Mouse (Mus musculus): ENCODE measurements at regions not wholly inside any gene's neighbourhood (a gene's known extent, or its start where the extent isn't known, plus 50 kb on each side); places are given as distances from the start of the nearest gene placed in this dataset.

DNA sequence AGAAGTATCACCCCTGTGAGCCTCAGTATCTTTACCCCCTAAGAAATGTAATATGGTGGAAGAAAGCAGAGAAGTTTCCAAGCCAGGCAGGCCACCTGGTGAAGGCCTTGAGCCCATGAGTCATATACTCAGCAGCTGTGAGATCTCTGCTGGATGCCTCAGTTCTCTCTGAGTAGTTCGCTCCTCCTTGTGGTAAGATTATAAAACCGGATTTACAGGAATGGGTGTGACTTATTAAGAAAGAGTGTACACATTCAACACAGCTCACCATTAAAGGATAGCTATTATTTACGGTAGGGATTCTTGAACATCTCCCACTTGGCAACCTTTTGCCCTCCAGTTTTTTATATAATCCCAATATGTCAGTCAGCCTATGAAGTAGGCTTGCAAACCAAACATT lies 165.2 kb upstream of the Chl1 start:
- Histone ChIP-seq H3K27me3 (ENCODE audit: control insufficient read depth, insufficient read depth, low read length) (no peaks in the 10 kb centered on the region), H3K36me3 (ENCODE audit: control insufficient read depth, insufficient read depth, low read length) (no peaks in the 10 kb centered on the region), H3K9ac (ENCODE audit: low read depth, low read length) (no peak overlapping the region), H3K4me1 (replicated peaks; ENCODE audit: control insufficient read depth, insufficient read depth, low read length) (no peaks in the 10 kb centered on the region), H3K4me2 (replicated peaks; ENCODE audit: low read depth, low read length) (no peak overlapping the region), H3K4me3 (ENCODE audit: low read depth, low read length) (no peak overlapping the region), H3K9me3 (ENCODE audit: control insufficient read depth, low read length) (no peaks in the 10 kb centered on the region), H3K27ac (ENCODE audit: low read depth, low read length) (no peak overlapping the region)
- DNase-seq (ENCODE audit: low spot score) (no peak), ATAC-seq (ENCODE audit: low FRiP score) (no peak)
- 94% methylated on average over 3 of the region's 3 CpGs for WGBS

- Histone ChIP-seq H3K27me3 (ENCODE audit: control insufficient read depth, insufficient read depth, low read length) (no peaks in the 10 kb centered on the region), H3K4me1 (replicated peaks; ENCODE audit: control insufficient read depth, insufficient read depth, low read length) (no peaks in the 10 kb centered on the region), H3K36me3 (ENCODE audit: control insufficient read depth, insufficient read depth, low read length) (no peaks in the 10 kb centered on the region), H3K9ac (ENCODE audit: low read depth, low read length) (no peak overlapping the region), H3K9me3 (ENCODE audit: control insufficient read depth, low read length) (no peaks in the 10 kb centered on the region), H3K4me2 (replicated peaks; ENCODE audit: low read depth, low read length) (no peak overlapping the region), H3K4me3 (ENCODE audit: low read depth, low read length) (no peak overlapping the region), H3K27ac (ENCODE audit: low read depth, low read length) (no peak overlapping the region)
- ATAC-seq (ENCODE audit: low FRiP score): peak; percentile 51; the same call in 1 of the 2 replicates
- no peak for DNase-seq (ENCODE audit: low spot score)
- WGBS: 75% methylated on average over 3 of the region's 3 CpGs
Observed at GRCm38 (mm10) chr6:103352405-103353124, 157.8 kb upstream of the Chl1 start.

- Histone ChIP-seq H3K9me3 (ENCODE audit: control insufficient read depth, low read length) (no peaks in the 10 kb centered on the region), H3K27me3 (ENCODE audit: control insufficient read depth, insufficient read depth, low read length) (no peaks in the 10 kb centered on the region), H3K4me1 (replicated peaks; ENCODE audit: control insufficient read depth, insufficient read depth, low read length) (no peaks in the 10 kb centered on the region), H3K4me3 (ENCODE audit: low read depth, low read length) (no peak overlapping the region), H3K36me3 (ENCODE audit: control insufficient read depth, insufficient read depth, low read length) (no peaks in the 10 kb centered on the region), H3K9ac (ENCODE audit: low read depth, low read length) (no peak overlapping the region), H3K4me2 (replicated peaks; ENCODE audit: low read depth, low read length) (no peak overlapping the region), H3K27ac (ENCODE audit: low read depth, low read length) (no peak overlapping the region)
- 74% methylated on average over 1 of the region's 1 CpGs for WGBS
- DNase-seq (ENCODE audit: low spot score): no peak
- ATAC-seq (ENCODE audit: low FRiP score): peak; percentile 54; the same call in 1 of the 2 replicates
Observed at GRCm38 (mm10) chr6:103353346-103353745, 157.0 kb upstream of the Chl1 start.

DNA sequence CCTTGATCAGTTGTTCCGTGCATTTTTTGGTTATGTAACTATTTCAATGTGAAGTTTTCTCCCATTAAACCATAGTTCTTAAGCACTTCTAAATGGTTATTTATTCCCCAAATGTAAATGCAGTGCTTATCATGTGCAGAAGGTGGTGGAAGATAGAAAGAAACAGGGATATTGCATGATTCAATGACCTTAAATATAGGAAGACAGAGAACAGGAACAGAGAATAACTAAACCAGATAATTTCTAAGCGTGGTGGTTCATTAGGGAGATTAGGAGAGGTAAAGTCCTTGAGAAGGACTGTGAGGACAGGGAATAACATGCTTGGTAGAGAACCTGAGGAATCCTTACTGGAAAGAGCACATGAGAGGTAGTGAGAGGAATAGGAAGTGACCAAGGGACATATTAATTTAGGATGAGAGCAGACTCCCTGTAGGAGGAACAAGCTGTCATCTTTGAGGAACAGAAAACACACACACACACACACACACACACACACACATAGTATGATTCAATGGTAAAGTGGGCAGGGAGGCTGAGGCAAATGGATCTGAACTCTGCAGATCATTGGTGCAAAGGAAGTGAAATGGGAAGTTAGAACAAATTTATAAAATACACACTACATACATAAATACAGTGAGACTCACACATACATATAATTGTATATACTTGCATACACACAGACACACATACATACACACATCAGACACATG lies 143.4 kb upstream of the Chl1 start:
- ATAC-seq (ENCODE audit: low FRiP score) (no peak), DNase-seq (ENCODE audit: low spot score) (no peak)
- WGBS: 79% methylated on average over 2 of the region's 2 CpGs

GRCm38 (mm10) chr6:103374956-103375355 lies 135.4 kb upstream of the Chl1 start:
- WGBS: 86% methylated on average over 7 of the region's 7 CpGs
- H3K9me3 ChIP-seq (ENCODE audit: control insufficient read depth, low read length): no peaks in the 10 kb centered on the region
- no peak overlapping the region for H3K4me2 ChIP-seq (replicated peaks; ENCODE audit: low read depth, low read length)
- no peaks in the 10 kb centered on the region for H3K36me3 ChIP-seq (ENCODE audit: control insufficient read depth, insufficient read depth, low read length)
- H3K4me3 ChIP-seq (ENCODE audit: low read depth, low read length): no peak overlapping the region
- no peak overlapping the region for H3K27ac ChIP-seq (ENCODE audit: low read depth, low read length)
- no peaks in the 10 kb centered on the region for H3K27me3 ChIP-seq (ENCODE audit: control insufficient read depth, insufficient read depth, low read length)
- ATAC-seq (ENCODE audit: low FRiP score) (no peak), DNase-seq (ENCODE audit: low spot score) (no peak)
- H3K9ac ChIP-seq (ENCODE audit: low read depth, low read length): no peak overlapping the region
- H3K4me1 ChIP-seq (replicated peaks; ENCODE audit: control insufficient read depth, insufficient read depth, low read length): no peaks in the 10 kb centered on the region

More for the DNA sequence above, 143.4 kb upstream of the Chl1 start:
- Histone ChIP-seq H3K4me3 (ENCODE audit: low read depth, low read length) (no peak overlapping the region), H3K9me3 (ENCODE audit: control insufficient read depth, low read length) (no peaks in the 10 kb centered on the region), H3K27me3 (ENCODE audit: control insufficient read depth, insufficient read depth, low read length) (no peaks in the 10 kb centered on the region), H3K27ac (ENCODE audit: low read depth, low read length) (no peak overlapping the region), H3K4me1 (replicated peaks; ENCODE audit: control insufficient read depth, insufficient read depth, low read length) (no peaks in the 10 kb centered on the region), H3K36me3 (ENCODE audit: control insufficient read depth, insufficient read depth, low read length) (no peaks in the 10 kb centered on the region), H3K9ac (ENCODE audit: low read depth, low read length) (no peak overlapping the region), H3K4me2 (replicated peaks; ENCODE audit: low read depth, low read length) (no peak overlapping the region)

- 62% methylated on average over 1 of the region's 1 CpGs for WGBS
- no peaks in the 10 kb centered on the region for H3K9me3 ChIP-seq (ENCODE audit: control insufficient read depth, low read length)
- DNase-seq (ENCODE audit: low spot score) (peak; percentile 40), ATAC-seq (ENCODE audit: low FRiP score) (peak; percentile 66; the same call in 1 of the 2 replicates)
- no peak overlapping the region for H3K9ac ChIP-seq (ENCODE audit: low read depth, low read length)
- no peaks in the 10 kb centered on the region for H3K27me3 ChIP-seq (ENCODE audit: control insufficient read depth, insufficient read depth, low read length)
- H3K27ac ChIP-seq (ENCODE audit: low read depth, low read length): no peak overlapping the region
- no peak overlapping the region for H3K4me3 ChIP-seq (ENCODE audit: low read depth, low read length)
- H3K36me3 ChIP-seq (ENCODE audit: control insufficient read depth, insufficient read depth, low read length): no peaks in the 10 kb centered on the region
- no peak overlapping the region for H3K4me2 ChIP-seq (replicated peaks; ENCODE audit: low read depth, low read length)
- H3K4me1 ChIP-seq (replicated peaks; ENCODE audit: control insufficient read depth, insufficient read depth, low read length): no peaks in the 10 kb centered on the region
Observed at GRCm38 (mm10) chr6:103377277-103377676, 133.1 kb upstream of the Chl1 start.

- H3K27me3 ChIP-seq (ENCODE audit: control insufficient read depth, insufficient read depth, low read length): no peaks in the 10 kb centered on the region
Observed at GRCm38 (mm10) chr6:103378047-103378446, 132.3 kb upstream of the Chl1 start.

GRCm38 (mm10) chr6:103381030-103381429 lies 129.4 kb upstream of the Chl1 start:
- H3K27ac ChIP-seq (ENCODE audit: low read depth, low read length): no peak overlapping the region
- H3K4me3 ChIP-seq (ENCODE audit: low read depth, low read length): no peak overlapping the region
- no peak for DNase-seq (ENCODE audit: low spot score)
- H3K27me3 ChIP-seq (ENCODE audit: control insufficient read depth, insufficient read depth, low read length): no peaks in the 10 kb centered on the region
- no peak overlapping the region for H3K9ac ChIP-seq (ENCODE audit: low read depth, low read length)
- no peaks in the 10 kb centered on the region for H3K36me3 ChIP-seq (ENCODE audit: control insufficient read depth, insufficient read depth, low read length)
- WGBS: 44% methylated on average over 1 of the region's 1 CpGs
- H3K4me1 ChIP-seq (replicated peaks; ENCODE audit: control insufficient read depth, insufficient read depth, low read length): no peaks in the 10 kb centered on the region
- no peaks in the 10 kb centered on the region for H3K9me3 ChIP-seq (ENCODE audit: control insufficient read depth, low read length)
- no peak for ATAC-seq (ENCODE audit: low FRiP score)
- H3K4me2 ChIP-seq (replicated peaks; ENCODE audit: low read depth, low read length): no peak overlapping the region

More at GRCm38 (mm10) chr6:103378047-103378446, 132.3 kb upstream of the Chl1 start:
- no peaks in the 10 kb centered on the region for H3K9me3 ChIP-seq (ENCODE audit: control insufficient read depth, low read length)
- H3K4me2 ChIP-seq (replicated peaks; ENCODE audit: low read depth, low read length): no peak overlapping the region
- H3K4me3 ChIP-seq (ENCODE audit: low read depth, low read length): no peak overlapping the region
- DNase-seq (ENCODE audit: low spot score) (no peak), ATAC-seq (ENCODE audit: low FRiP score) (peak; percentile 62)
- 0 out of 2 replicates have a peak overlapping the region, but pooled peaks have one; percentile 37 for H3K27ac ChIP-seq (ENCODE audit: low read depth, low read length)
- H3K36me3 ChIP-seq (ENCODE audit: control insufficient read depth, insufficient read depth, low read length): no peaks in the 10 kb centered on the region
- no peaks in the 10 kb centered on the region for H3K4me1 ChIP-seq (replicated peaks; ENCODE audit: control insufficient read depth, insufficient read depth, low read length)
- H3K9ac ChIP-seq (ENCODE audit: low read depth, low read length): no peak overlapping the region

DNA sequence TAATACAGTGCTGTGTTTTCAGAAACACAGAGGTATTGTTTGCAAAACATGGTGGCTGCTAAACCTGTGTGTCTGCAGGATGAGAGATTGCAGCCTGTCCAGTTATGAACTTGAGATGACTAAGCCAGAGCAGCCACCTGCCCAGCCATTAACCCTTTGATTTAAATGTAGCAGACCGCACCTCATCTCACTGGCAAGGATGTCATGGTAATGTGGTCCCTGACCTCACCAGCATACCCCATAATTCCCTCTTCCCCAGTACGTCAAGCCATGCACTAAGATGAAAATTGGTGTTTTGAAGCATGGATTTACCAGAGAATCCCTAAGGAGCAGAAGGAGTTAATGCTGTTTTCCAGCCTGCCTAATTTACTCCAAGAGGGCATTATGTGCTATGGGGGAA lies 128.5 kb upstream of the Chl1 start:
- Histone ChIP-seq H3K4me2 (replicated peaks; ENCODE audit: low read depth, low read length) (no peak overlapping the region), H3K4me1 (replicated peaks; ENCODE audit: control insufficient read depth, insufficient read depth, low read length) (no peaks in the 10 kb centered on the region), H3K9ac (ENCODE audit: low read depth, low read length) (no peak overlapping the region), H3K9me3 (ENCODE audit: control insufficient read depth, low read length) (no peaks in the 10 kb centered on the region), H3K27me3 (ENCODE audit: control insufficient read depth, insufficient read depth, low read length) (no peaks in the 10 kb centered on the region), H3K27ac (ENCODE audit: low read depth, low read length) (no peak overlapping the region; the same call in 1 of the 2 replicates), H3K36me3 (ENCODE audit: control insufficient read depth, insufficient read depth, low read length) (no peaks in the 10 kb centered on the region), H3K4me3 (ENCODE audit: low read depth, low read length) (no peak overlapping the region)
- DNase-seq (ENCODE audit: low spot score): no peak
- ATAC-seq (ENCODE audit: low FRiP score): no peak
- WGBS: 61% methylated on average over 2 of the region's 2 CpGs

Data from hindbrain, embryonic 11.5 days (tissue).